Mouse (Mus musculus) leukemia stem cell, adult 10-12 weeks (primary cell): ENCODE measurements around the gene Sf3a2. TPM values are rescaled to one million over a fixed set of nuclear protein-coding genes. Genes with fewer than 3 reads are reported as not detected.

Source experiments
- polyA plus RNA-seq: library from polyadenylated mRNA; stranded (reverse); fragments of >175 nt; gene quantifications from 2 replicates; pipeline ENCODE4 v1.2.3, GENCODE M21; 2012; ENCODE audit warnings: low replicate concordance

The Sf3a2 gene
- polyA plus RNA-seq: 1,203 and 1,963 TPM in 2 replicates

DNA sequence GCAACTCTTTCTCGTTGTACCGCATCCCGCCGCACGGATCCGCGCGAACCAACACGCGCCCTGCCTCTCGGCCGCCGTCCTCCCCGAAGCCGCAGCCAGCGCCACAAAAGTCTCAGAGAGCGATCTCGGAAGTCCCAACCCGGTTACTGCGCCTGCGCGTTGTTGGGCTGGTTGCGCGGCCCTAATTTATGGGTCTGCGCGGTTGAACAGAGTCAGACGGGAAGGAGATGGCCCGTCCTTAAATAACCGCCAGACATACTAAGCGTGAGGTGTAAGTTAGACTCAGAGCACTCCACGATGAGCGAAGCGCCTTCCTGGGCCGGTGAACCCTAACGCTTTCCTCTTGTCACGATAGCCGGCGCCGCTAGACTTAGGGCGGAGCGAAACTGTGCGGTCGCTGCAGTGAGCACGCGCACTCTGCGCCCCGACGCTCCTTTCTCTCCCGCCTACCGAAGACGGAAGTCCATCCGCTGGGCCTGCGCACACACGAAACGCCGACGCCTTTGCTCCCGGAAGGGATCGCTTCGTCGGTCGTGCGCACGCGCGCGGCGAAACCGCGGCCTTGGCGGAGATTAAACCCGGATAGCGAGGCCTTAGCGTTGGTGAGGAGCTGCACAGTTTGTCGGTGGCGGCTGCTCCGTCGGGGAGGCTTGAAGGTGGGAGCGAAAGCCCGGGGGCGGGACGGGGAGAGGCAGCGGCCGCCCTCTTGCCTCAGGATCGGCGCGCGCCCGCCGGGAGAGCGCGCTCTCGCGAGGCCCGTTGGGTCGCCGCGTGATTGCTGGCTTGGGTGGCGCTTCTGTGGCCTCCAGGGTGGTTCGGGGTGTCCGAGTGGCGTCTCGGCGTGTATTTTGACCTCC is at the start of gene Sf3a2, which contains the start of gene Plekhj1:
Sf3a2 (plus strand) TSS at position 49 of the 857 bp plus-strand sequence.
Plekhj1 (minus strand) TSS at position 477 of the 857 bp plus-strand sequence.

DNA sequence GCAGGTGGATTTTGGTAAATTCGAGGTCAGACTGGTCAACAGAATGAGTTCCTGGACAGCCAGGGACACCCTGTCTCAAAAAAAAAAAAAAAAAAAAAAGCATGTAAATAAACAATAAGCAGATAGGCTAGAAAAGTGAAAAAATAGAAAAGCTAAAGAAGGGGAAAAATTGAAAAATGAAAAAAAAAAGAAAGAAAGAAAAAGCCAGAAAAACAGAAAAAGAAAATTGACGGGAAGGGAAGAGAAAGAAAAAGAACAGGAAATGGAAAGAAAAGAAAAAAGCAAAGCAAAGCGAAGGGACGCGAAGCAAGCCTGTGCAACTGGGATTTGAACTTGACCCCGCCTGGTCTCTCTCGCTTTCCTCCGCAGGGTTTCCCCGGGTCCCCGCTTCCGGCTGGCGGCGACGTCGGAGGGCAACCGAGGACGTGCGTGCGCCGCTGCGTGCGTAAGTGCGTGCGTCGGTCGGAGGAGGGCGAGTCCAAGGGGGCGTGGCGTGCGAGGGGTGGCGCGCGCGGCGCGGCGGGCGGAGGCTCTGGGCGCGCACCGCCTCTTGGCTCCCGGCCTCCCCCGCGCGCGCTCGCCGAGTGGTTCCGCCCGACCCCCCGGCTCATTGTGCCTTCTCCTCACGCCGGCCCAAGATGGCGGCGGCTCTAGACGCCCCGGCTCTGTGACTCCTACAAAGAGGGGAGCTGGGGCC is 43.3 kb upstream of the Sf3a2 start, which contains the start of gene Dot1l:
Dot1l (plus strand) TSS at position 613 of the 697 bp plus-strand sequence.

DNA sequence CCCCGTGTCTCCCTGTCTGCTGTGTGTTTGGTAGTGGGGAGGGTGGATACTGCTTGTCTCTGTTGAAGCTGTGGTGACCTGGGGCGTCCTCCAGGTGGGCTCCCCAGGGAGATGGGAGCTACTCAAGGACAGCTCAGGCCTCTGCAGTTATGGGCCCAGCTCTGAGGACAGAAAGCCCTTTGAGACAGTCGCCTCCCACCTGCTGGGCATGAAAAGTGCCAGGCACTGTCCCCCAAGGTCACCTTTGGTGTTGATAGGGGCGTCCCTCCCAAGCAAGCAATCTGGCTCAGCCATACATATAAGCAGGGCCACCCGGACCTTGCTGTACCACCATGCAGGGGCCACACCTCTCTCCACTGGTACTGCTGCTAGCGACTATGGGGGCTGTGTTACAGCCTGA is 6.9 kb downstream of the Sf3a2 start, which contains the start of gene Amh:
Amh (plus strand) TSS at position 328 of the 400 bp plus-strand sequence.

DNA sequence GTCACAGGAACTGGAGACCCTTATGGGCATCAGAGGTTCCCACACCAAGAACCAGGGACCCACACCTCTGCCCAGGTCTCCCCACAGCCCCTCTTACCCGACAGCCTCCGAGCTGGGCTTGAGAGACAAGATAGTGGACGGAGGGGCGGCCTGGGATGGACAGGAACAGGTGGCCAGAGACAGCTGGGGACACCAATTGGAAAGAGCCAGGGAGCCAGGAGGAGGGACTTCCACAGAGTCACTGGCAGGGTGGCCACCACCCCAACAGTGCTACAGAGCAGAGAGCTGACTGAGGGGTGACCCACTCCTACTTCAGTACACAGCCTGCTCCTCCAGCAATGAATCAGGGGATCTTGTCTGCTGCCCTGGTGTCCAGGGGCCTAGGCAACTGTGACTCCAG is 15.4 kb downstream of the Sf3a2 start, which contains the start of gene Jsrp1:
Jsrp1 (minus strand) TSS at position 133 of the 400 bp plus-strand sequence.

GRCm38 (mm10) chr10:80826151-80827062 is 28.4 kb downstream of the Sf3a2 start, which contains the start of gene Oaz1:
Gene Oaz1, plus strand, starts transcription at chr10:80826656.

GRCm38 (mm10) chr10:80843931-80844547 is 46.0 kb downstream of the Sf3a2 start, which contains the start of gene Lingo3:
Gene Lingo3, minus strand, starts transcription at chr10:80844039.

Other genes with a start within 250 kb of the Sf3a2 start
- 189 and 285 TPM in 2 replicates for gene Rexo1, start 236.6 kb upstream of the Sf3a2 start, polyA plus RNA-seq
- 191 and 227 TPM in 2 replicates for gene Klf16, start 220.9 kb upstream of the Sf3a2 start, polyA plus RNA-seq
- gene Abhd17a, start 207.9 kb upstream of the Sf3a2 start, polyA plus RNA-seq: 634 and 1,312 TPM in 2 replicates
- 82.3 and 112 TPM in 2 replicates for gene Scamp4, start 195.3 kb upstream of the Sf3a2 start, polyA plus RNA-seq
- 31.5 and 42.1 TPM in 2 replicates for gene Adat3, start 195.3 kb upstream of the Sf3a2 start, polyA plus RNA-seq
- 1.0 and 3.8 TPM in 2 replicates for gene Gm49322, start 192.2 kb upstream of the Sf3a2 start, polyA plus RNA-seq
- gene Csnk1g2, start 175.4 kb upstream of the Sf3a2 start, polyA plus RNA-seq: 465 and 492 TPM in 2 replicates
- 22.7 and 32.6 TPM in 2 replicates for gene Btbd2, start 141.1 kb upstream of the Sf3a2 start, polyA plus RNA-seq
- 655 and 955 TPM in 2 replicates for gene Mknk2, start 120.1 kb upstream of the Sf3a2 start, polyA plus RNA-seq
- gene Mob3a, start 96.2 kb upstream of the Sf3a2 start, polyA plus RNA-seq: 20.5 and 25.8 TPM in 2 replicates
- 8.8 and 12.5 TPM in 2 replicates for gene Izumo4, start 96.0 kb upstream of the Sf3a2 start, polyA plus RNA-seq
- gene Ap3d1, start 55.9 kb upstream of the Sf3a2 start, polyA plus RNA-seq: 30.9 and 34.8 TPM in 2 replicates
- 210 and 242 TPM in 2 replicates for gene Dot1l, start 43.0 kb upstream of the Sf3a2 start, polyA plus RNA-seq
- gene Plekhj1, start 428 bp downstream of the Sf3a2 start, polyA plus RNA-seq: 158 and 168 TPM in 2 replicates
- 1.6 and 3.6 TPM in 2 replicates for gene Amh, start 7.0 kb downstream of the Sf3a2 start, polyA plus RNA-seq
- gene Jsrp1, start 15.3 kb downstream of the Sf3a2 start, polyA plus RNA-seq: not detected in 2 replicates
- 1,955 and 2,032 TPM in 2 replicates for gene Oaz1, start 28.5 kb downstream of the Sf3a2 start, polyA plus RNA-seq
- 0.27 and 0.65 TPM in 2 replicates for gene Lingo3, start 45.8 kb downstream of the Sf3a2 start, polyA plus RNA-seq
- gene Lsm7, start 57.0 kb downstream of the Sf3a2 start, polyA plus RNA-seq: 82.8 and 101 TPM in 2 replicates
- gene Sppl2b, start 57.1 kb downstream of the Sf3a2 start, polyA plus RNA-seq: 289 and 463 TPM in 2 replicates
- 0.36 and 1.6 TPM in 2 replicates for gene Tmprss9, start 73.7 kb downstream of the Sf3a2 start, polyA plus RNA-seq
- 135 and 264 TPM in 2 replicates for gene Timm13, start 102.8 kb downstream of the Sf3a2 start, polyA plus RNA-seq
- 5.7 and 6.6 TPM in 2 replicates for gene Lmnb2, start 120.0 kb downstream of the Sf3a2 start, polyA plus RNA-seq
- gene Gadd45b, start 131.9 kb downstream of the Sf3a2 start, polyA plus RNA-seq: 5.7 and 9.6 TPM in 2 replicates
- gene Gng7, start 216.7 kb downstream of the Sf3a2 start, polyA plus RNA-seq: 0.27 and 0.35 TPM in 2 replicates
- gene Diras1, start 227.5 kb downstream of the Sf3a2 start, polyA plus RNA-seq: not detected in 2 replicates
- 13.0 and 21.1 TPM in 2 replicates for gene Slc39a3, start 239.2 kb downstream of the Sf3a2 start, polyA plus RNA-seq